Mouse (Mus musculus): Measurements from ENCODE around the gene Lrrc36. TPM values are rescaled to one million over a fixed set of nuclear protein-coding genes. Genes with fewer than 3 reads are reported as not detected.

The Lrrc36 gene
- polyA plus RNA-seq, 1 experiment from 2014 or later = 3.1 TPM

- H3K9me3 ChIP-seq (replicated peaks) = 0 out of 2 replicates have a peak, but pooled peaks cover 3% of the 10 kb centered on the region
- no peak overlapping the region for H3K4me3 ChIP-seq
- H3K4me1 ChIP-seq = no peaks in the 10 kb centered on the region
- H3K4me2 ChIP-seq (replicated peaks) = no peak overlapping the region
- WGBS = 41% methylated on average over 3 of the region's 3 CpGs
- H3K27ac ChIP-seq = no peak overlapping the region
- H3K27me3 ChIP-seq = no peaks in the 10 kb centered on the region
- H3K36me3 ChIP-seq = no peaks in the 10 kb centered on the region
- ATAC-seq (ENCODE audit: low FRiP score) = no peak
- no peak overlapping the region for H3K9ac ChIP-seq
Observed at GRCm38 (mm10) chr8:105397747-105398146, 15.6 kb upstream of the Lrrc36 start.

- no peak for ATAC-seq (ENCODE audit: low FRiP score)
- Histone ChIP-seq H3K4me1 (no peaks in the 10 kb centered on the region), H3K36me3 (no peaks in the 10 kb centered on the region), H3K27ac (no peak overlapping the region), H3K9ac (no peak overlapping the region), H3K4me3 (no peak overlapping the region), H3K4me2 (replicated peaks) (no peak overlapping the region), H3K27me3 (no peaks in the 10 kb centered on the region), H3K9me3 (replicated peaks) (0 out of 2 replicates have a peak, but pooled peaks cover 3% of the 10 kb centered on the region)
- 89% methylated on average over 5 of the region's 5 CpGs for WGBS
Observed at GRCm38 (mm10) chr8:105400016-105400415, 13.4 kb upstream of the Lrrc36 start.

GRCm38 (mm10) chr8:105403467-105403866 lies 9.9 kb upstream of the Lrrc36 start:
- Histone ChIP-seq H3K9me3 (replicated peaks) (0 out of 2 replicates have a peak, but pooled peaks cover 3% of the 10 kb centered on the region), H3K27me3 (no peaks in the 10 kb centered on the region), H3K4me1 (no peaks in the 10 kb centered on the region), H3K36me3 (no peaks in the 10 kb centered on the region), H3K27ac (no peak overlapping the region), H3K4me2 (replicated peaks) (no peak overlapping the region), H3K4me3 (no peak overlapping the region), H3K9ac (no peak overlapping the region)
- 92% methylated on average over 8 of the region's 8 CpGs for WGBS
- ATAC-seq (ENCODE audit: low FRiP score) = no peak

GRCm38 (mm10) chr8:105404496-105404895 lies 8.9 kb upstream of the Lrrc36 start:
- no peak overlapping the region for H3K9ac ChIP-seq
- no peak for ATAC-seq (ENCODE audit: low FRiP score)
- H3K9me3 ChIP-seq (replicated peaks) = 0 out of 2 replicates have a peak, but pooled peaks cover 3% of the 10 kb centered on the region
- H3K4me3 ChIP-seq = no peak overlapping the region
- 47% methylated on average over 1 of the region's 1 CpGs for WGBS
- no peak overlapping the region for H3K4me2 ChIP-seq (replicated peaks)
- H3K27ac ChIP-seq = no peak overlapping the region
- no peaks in the 10 kb centered on the region for H3K4me1 ChIP-seq
- H3K27me3 ChIP-seq = no peaks in the 10 kb centered on the region
- no peaks in the 10 kb centered on the region for H3K36me3 ChIP-seq

- Histone ChIP-seq H3K9me3 (replicated peaks) (no peaks in the 10 kb centered on the region), H3K27ac (no peak overlapping the region), H3K36me3 (no peaks in the 10 kb centered on the region), H3K4me1 (no peaks in the 10 kb centered on the region), H3K9ac (no peak overlapping the region), H3K27me3 (no peaks in the 10 kb centered on the region), H3K4me3 (no peak overlapping the region), H3K4me2 (replicated peaks) (no peak overlapping the region)
- ATAC-seq (ENCODE audit: low FRiP score) = no peak
- 83% methylated on average over 10 of the region's 10 CpGs for WGBS
Observed at GRCm38 (mm10) chr8:105406416-105406815, 7.0 kb upstream of the Lrrc36 start.

- Histone ChIP-seq H3K36me3 (no peaks in the 10 kb centered on the region), H3K9me3 (replicated peaks) (no peaks in the 10 kb centered on the region), H3K4me3 (no peak overlapping the region), H3K4me2 (replicated peaks) (no peak overlapping the region), H3K4me1 (peaks cover under 1% of the 10 kb centered on the region), H3K9ac (no peak overlapping the region), H3K27ac (no peak overlapping the region), H3K27me3 (peaks cover 6% of the 10 kb centered on the region; the same call in 1 of the 2 replicates)
- ATAC-seq (ENCODE audit: low FRiP score) = no peak
- WGBS = 66% methylated on average over 7 of the region's 7 CpGs
Observed at GRCm38 (mm10) chr8:105408331-105408730, 5.0 kb upstream of the Lrrc36 start.

- 89% methylated on average over 6 of the region's 6 CpGs for WGBS
- H3K4me3 ChIP-seq = no peak overlapping the region
- peaks cover 21% of the 10 kb centered on the region; the same call in 1 of the 2 replicates for H3K27me3 ChIP-seq
- no peak overlapping the region for H3K27ac ChIP-seq
- H3K9ac ChIP-seq = no peak overlapping the region
- H3K4me2 ChIP-seq (replicated peaks) = no peak overlapping the region
- ATAC-seq (ENCODE audit: low FRiP score) = no peak
- H3K4me1 ChIP-seq = peaks cover 6% of the 10 kb centered on the region
- H3K9me3 ChIP-seq (replicated peaks) = no peaks in the 10 kb centered on the region
- no peaks in the 10 kb centered on the region for H3K36me3 ChIP-seq
Observed at GRCm38 (mm10) chr8:105409947-105410346, 3.4 kb upstream of the Lrrc36 start.

- H3K9ac ChIP-seq = no peak overlapping the region
- WGBS = 74% methylated on average over 2 of the region's 2 CpGs
- peaks cover 8% of the 10 kb centered on the region; the same call in 1 of the 2 replicates for H3K27me3 ChIP-seq
- H3K4me1 ChIP-seq = no peaks in the 10 kb centered on the region
- no peak overlapping the region for H3K4me3 ChIP-seq
- H3K4me2 ChIP-seq (replicated peaks) = no peak overlapping the region
- no peaks in the 10 kb centered on the region for H3K36me3 ChIP-seq
- no peaks in the 10 kb centered on the region for H3K9me3 ChIP-seq (replicated peaks)
- ATAC-seq (ENCODE audit: low FRiP score) = no peak
- no peak overlapping the region for H3K27ac ChIP-seq
Observed at GRCm38 (mm10) chr8:105418992-105419391, 5.6 kb downstream of the Lrrc36 start.

GRCm38 (mm10) chr8:105419800-105420199 lies 6.4 kb downstream of the Lrrc36 start:
- Histone ChIP-seq H3K4me2 (replicated peaks) (no peak overlapping the region), H3K4me1 (no peaks in the 10 kb centered on the region), H3K27ac (no peak overlapping the region), H3K9ac (no peak overlapping the region), H3K9me3 (replicated peaks) (no peaks in the 10 kb centered on the region), H3K4me3 (no peak overlapping the region), H3K27me3 (peaks cover under 1% of the 10 kb centered on the region; the same call in 1 of the 2 replicates), H3K36me3 (no peaks in the 10 kb centered on the region)
- no peak for ATAC-seq (ENCODE audit: low FRiP score)
- WGBS = 91% methylated on average over 4 of the region's 4 CpGs

GRCm38 (mm10) chr8:105422006-105422405 lies 8.6 kb downstream of the Lrrc36 start:
- ATAC-seq (ENCODE audit: low FRiP score) = no peak
- H3K27me3 ChIP-seq = no peaks in the 10 kb centered on the region
- H3K9me3 ChIP-seq (replicated peaks) = no peaks in the 10 kb centered on the region
- no peak overlapping the region for H3K9ac ChIP-seq
- H3K4me1 ChIP-seq = no peaks in the 10 kb centered on the region
- H3K27ac ChIP-seq = no peak overlapping the region
- no peaks in the 10 kb centered on the region for H3K36me3 ChIP-seq
- H3K4me3 ChIP-seq = no peak overlapping the region
- WGBS = 59% methylated on average over 1 of the region's 1 CpGs
- H3K4me2 ChIP-seq (replicated peaks) = no peak overlapping the region

GRCm38 (mm10) chr8:105426878-105427277 lies 13.5 kb downstream of the Lrrc36 start:
- H3K9me3 ChIP-seq (replicated peaks) = no peaks in the 10 kb centered on the region
- no peaks in the 10 kb centered on the region for H3K36me3 ChIP-seq
- 81% methylated on average over 6 of the region's 6 CpGs for WGBS
- H3K27me3 ChIP-seq = no peaks in the 10 kb centered on the region
- H3K4me3 ChIP-seq = no peak overlapping the region
- H3K4me2 ChIP-seq (replicated peaks) = no peak overlapping the region
- H3K4me1 ChIP-seq = peaks cover 3% of the 10 kb centered on the region; the same call in 1 of the 2 replicates
- no peak overlapping the region for H3K9ac ChIP-seq
- H3K27ac ChIP-seq = no peak overlapping the region
- no peak for ATAC-seq (ENCODE audit: low FRiP score)

- 47% methylated on average over 7 of the region's 7 CpGs for WGBS
- no peaks in the 10 kb centered on the region for H3K27me3 ChIP-seq
- H3K4me3 ChIP-seq = no peak overlapping the region
- H3K4me1 ChIP-seq = peaks cover 23% of the 10 kb centered on the region
- no peak overlapping the region for H3K4me2 ChIP-seq (replicated peaks)
- H3K27ac ChIP-seq = peak overlapping the region; percentile 13; the same call in 1 of the 2 replicates
- peak; percentile 66 for ATAC-seq (ENCODE audit: low FRiP score)
- no peaks in the 10 kb centered on the region for H3K9me3 ChIP-seq (replicated peaks)
- H3K9ac ChIP-seq = no peak overlapping the region
- no peaks in the 10 kb centered on the region for H3K36me3 ChIP-seq
Observed at GRCm38 (mm10) chr8:105431743-105432515, 18.6 kb downstream of the Lrrc36 start.

- no peaks in the 10 kb centered on the region for H3K36me3 ChIP-seq
- H3K4me2 ChIP-seq (replicated peaks) = no peak overlapping the region
- WGBS = 35% methylated on average over 6 of the region's 6 CpGs
- H3K9ac ChIP-seq = no peak overlapping the region
- H3K4me1 ChIP-seq = peaks cover 23% of the 10 kb centered on the region
- ATAC-seq (ENCODE audit: low FRiP score) = peak; percentile 58; the same call in 1 of the 2 replicates
- no peaks in the 10 kb centered on the region for H3K9me3 ChIP-seq (replicated peaks)
- H3K27ac ChIP-seq = peak overlapping the region; percentile 67
- H3K27me3 ChIP-seq = no peaks in the 10 kb centered on the region
- H3K4me3 ChIP-seq = no peak overlapping the region
Observed at GRCm38 (mm10) chr8:105433021-105433420, 19.6 kb downstream of the Lrrc36 start.
